ENCODE assay signal across 8 mouse cellular contexts in genomic region chr19:36083262-36084225, GRCm38 (mm10). TPM values are rescaled to one million over a fixed set of nuclear protein-coding genes. Genes with fewer than 3 reads are reported as not detected.
DNase-seq lines count a peak whose midpoint lies in the region; ATAC-seq lines count a peak whose summit lies in the region.

TSS of gene Rpp30 (plus strand) at chr19:36083716.

- peak; percentile 99 for ATAC-seq in erythroblast, adult 5-6 weeks (replicated peaks; ENCODE audit: low FRiP score, poor library complexity, severe bottlenecking)
- ATAC-seq in kidney, embryonic 15.5 days (replicated peaks; ENCODE audit: low FRiP score), result peak; percentile 97
- ATAC-seq in monocyte, adult 5-6 weeks (replicated peaks; ENCODE audit: insufficient number of reproducible peaks, low FRiP score, low TSS enrichment, poor library complexity, severe bottlenecking), result peak; percentile 92

- H3K4me2 ChIP-seq in kidney, embryonic 15.5 days, result peak within 1 kb of the TSS; percentile 85

- peak within 1 kb of the TSS; percentile 81 for H3K9ac ChIP-seq in kidney, embryonic 15.5 days

- H3K36me3 ChIP-seq in heart, embryonic 10.5 days, result peaks cover 7% of the 10 kb centered on the region; the same call in 1 of the 2 replicates
- peaks cover 12% of the 10 kb centered on the region for H3K36me3 ChIP-seq in kidney, embryonic 15.5 days

- peak within 1 kb of the TSS; percentile 88 for H3K27ac ChIP-seq in heart, embryonic 10.5 days
- peak within 1 kb of the TSS; percentile 76 for H3K27ac ChIP-seq in kidney, embryonic 15.5 days

- WGBS in heart, embryonic 10.5 days, result 2% methylated on average over 34 of the region's 34 CpGs
- 2% methylated on average over 34 of the region's 34 CpGs for WGBS in kidney, embryonic 15.5 days

- no peaks in the 10 kb centered on the region for H3K9me3 ChIP-seq in heart, embryonic 10.5 days
- no peaks in the 10 kb centered on the region for H3K9me3 ChIP-seq in kidney, embryonic 15.5 days (replicated peaks)

- H3K4me1 ChIP-seq in heart, embryonic 10.5 days, result peaks cover 8% of the 10 kb centered on the region
- H3K4me1 ChIP-seq in kidney, embryonic 15.5 days, result peaks cover 11% of the 10 kb centered on the region

- peak; percentile 80 to 83 for DNase-seq in B cell, adult 2 months
- peak; percentile 95 for DNase-seq in brain, adult 2 months (ENCODE audit: low read depth, low spot score)
- DNase-seq in heart, embryonic 10.5 days (ENCODE audit: low spot score), result peak; percentile 96
- peak; percentile 88 for DNase-seq in liver
- DNase-seq in spleen, postnatal 4 days (ENCODE audit: low spot score in 2 of 2), result peak; percentile 82 to 92

- H3K27me3 ChIP-seq in heart, embryonic 10.5 days (ENCODE audit: insufficient read depth, poor library complexity, severe bottlenecking), result no peaks in the 10 kb centered on the region
- peaks cover 18% of the 10 kb centered on the region for H3K27me3 ChIP-seq in kidney, embryonic 15.5 days

- peak within 1 kb of the TSS; percentile 94 for H3K4me3 ChIP-seq in heart, embryonic 10.5 days
- peak within 1 kb of the TSS; percentile 89 for H3K4me3 ChIP-seq in kidney, embryonic 15.5 days (replicated peaks)

RNA-seq across cellular contexts. Expression of gene Rpp30, which starts in this region (rescaled TPM):
- 13.6 and 31.3 TPM in 2 replicates for total RNA-seq in erythroblast, adult 5-6 weeks (2015; ENCODE audit: low replicate concordance)
- total RNA-seq in erythroblast, adult 5-6 weeks (2017; ENCODE audit: low replicate concordance), result 9.8 and 15.5 TPM in 2 replicates
- polyA plus RNA-seq in heart, embryonic 10.5 days (2016; fragmentation: Nextera tagmentation; extraction: Ambion mirVana), result 61.1 and 72.2 TPM in 2 replicates
- 75.5 and 86.4 TPM in 2 replicates for polyA plus RNA-seq in kidney, embryonic 15.5 days (2015; fragmentation: Nextera tagmentation; extraction: Ambion mirVana)
- 26.9 to 35.4 TPM (median 29.0 TPM) in 3 replicates for total RNA-seq in monocyte, adult 5-6 weeks (2017)

Comparison
In these comparisons a context has a peak if more than half of its experiments do, and no peak if none do; other contexts are left out.
1. Peak in every context shown above with its lines: DNase-seq, ATAC-seq, H3K4me3 ChIP-seq and H3K27ac ChIP-seq.